Mouse (Mus musculus): Measurements from ENCODE around the gene Cnpy3. TPM values are rescaled to one million over a fixed set of nuclear protein-coding genes. Genes with fewer than 3 reads are reported as not detected.
A peak's percentile ranks its signal among the peaks of the same experiment; 100 is the strongest.

Gene Cnpy3
- polyA plus RNA-seq, 1 experiment from 2014 or later, result 62.6 TPM

GRCm38 (mm10) chr17:46750580-46750979 lies 1.4 kb downstream of the Cnpy3 start:
- peak overlapping the region; percentile 80 for H3K4me2 ChIP-seq (ENCODE audit: low read depth, low read length)
- WGBS, result 92% methylated on average over 4 of the region's 4 CpGs
- H3K9ac ChIP-seq (ENCODE audit: low read depth, low read length), result peak overlapping the region; percentile 78
- H3K4me1 ChIP-seq (ENCODE audit: control insufficient read depth, insufficient read depth, low read length), result peaks cover 9% of the 10 kb centered on the region; the same call in 1 of the 2 replicates
- peaks cover 9% of the 10 kb centered on the region; the same call in 1 of the 2 replicates for H3K36me3 ChIP-seq (ENCODE audit: control insufficient read depth, insufficient read depth, low read length)
- peak overlapping the region; percentile 77; the same call in 1 of the 2 replicates for H3K27ac ChIP-seq (replicated peaks; ENCODE audit: low read depth, low read length)
- no peak for DNase-seq (ENCODE audit: low spot score)
- no peaks in the 10 kb centered on the region for H3K27me3 ChIP-seq (replicated peaks; ENCODE audit: control insufficient read depth, insufficient read depth, low read length)
- no peak for ATAC-seq (ENCODE audit: low read depth)
- H3K9me3 ChIP-seq (ENCODE audit: control insufficient read depth, low read length), result no peaks in the 10 kb centered on the region
- peak overlapping the region; percentile 74 for H3K4me3 ChIP-seq (ENCODE audit: low read depth, low read length)

- no peaks in the 10 kb centered on the region for H3K9me3 ChIP-seq (ENCODE audit: control insufficient read depth, low read length)
- no peak overlapping the region for H3K9ac ChIP-seq (ENCODE audit: low read depth, low read length)
- ATAC-seq (ENCODE audit: low read depth) (no peak), DNase-seq (ENCODE audit: low spot score) (no peak)
- H3K4me1 ChIP-seq (ENCODE audit: control insufficient read depth, insufficient read depth, low read length), result peaks cover 9% of the 10 kb centered on the region; the same call in 1 of the 2 replicates
- H3K4me2 ChIP-seq (ENCODE audit: low read depth, low read length), result no peak overlapping the region
- no peak overlapping the region for H3K27ac ChIP-seq (replicated peaks; ENCODE audit: low read depth, low read length)
- H3K4me3 ChIP-seq (ENCODE audit: low read depth, low read length), result no peak overlapping the region
- WGBS, result 94% methylated on average over 5 of the region's 5 CpGs
- no peaks in the 10 kb centered on the region for H3K27me3 ChIP-seq (replicated peaks; ENCODE audit: control insufficient read depth, insufficient read depth, low read length)
- H3K36me3 ChIP-seq (ENCODE audit: control insufficient read depth, insufficient read depth, low read length), result peaks cover 11% of the 10 kb centered on the region
Measured at GRCm38 (mm10) chr17:46749282-46749681, 2.7 kb downstream of the Cnpy3 start.

- Histone ChIP-seq H3K27ac (replicated peaks; ENCODE audit: low read depth, low read length) (no peak overlapping the region), H3K9me3 (ENCODE audit: control insufficient read depth, low read length) (no peaks in the 10 kb centered on the region), H3K9ac (ENCODE audit: low read depth, low read length) (no peak overlapping the region), H3K4me1 (ENCODE audit: control insufficient read depth, insufficient read depth, low read length) (peaks cover 9% of the 10 kb centered on the region; the same call in 1 of the 2 replicates), H3K27me3 (replicated peaks; ENCODE audit: control insufficient read depth, insufficient read depth, low read length) (no peaks in the 10 kb centered on the region), H3K4me3 (ENCODE audit: low read depth, low read length) (no peak overlapping the region), H3K4me2 (ENCODE audit: low read depth, low read length) (no peak overlapping the region), H3K36me3 (ENCODE audit: control insufficient read depth, insufficient read depth, low read length) (peaks cover 24% of the 10 kb centered on the region)
- DNase-seq (ENCODE audit: low spot score) (no peak), ATAC-seq (ENCODE audit: low read depth) (no peak)
- 96% methylated on average over 2 of the region's 2 CpGs for WGBS
Measured at GRCm38 (mm10) chr17:46747806-46748205, 4.2 kb downstream of the Cnpy3 start.

- 83% methylated on average over 8 of the region's 8 CpGs for WGBS
Measured at GRCm38 (mm10) chr17:46747234-46747633, 4.8 kb downstream of the Cnpy3 start.

GRCm38 (mm10) chr17:46745506-46745905 lies 6.5 kb downstream of the Cnpy3 start:
- peaks cover 31% of the 10 kb centered on the region for H3K36me3 ChIP-seq (ENCODE audit: control insufficient read depth, insufficient read depth, low read length)
- no peaks in the 10 kb centered on the region for H3K9me3 ChIP-seq (ENCODE audit: control insufficient read depth, low read length)
- H3K27ac ChIP-seq (replicated peaks; ENCODE audit: low read depth, low read length), result no peak overlapping the region
- H3K4me1 ChIP-seq (ENCODE audit: control insufficient read depth, insufficient read depth, low read length), result no peaks in the 10 kb centered on the region
- no peak overlapping the region for H3K4me3 ChIP-seq (ENCODE audit: low read depth, low read length)
- ATAC-seq (ENCODE audit: low read depth), result no peak
- no peak overlapping the region for H3K9ac ChIP-seq (ENCODE audit: low read depth, low read length)
- no peaks in the 10 kb centered on the region for H3K27me3 ChIP-seq (replicated peaks; ENCODE audit: control insufficient read depth, insufficient read depth, low read length)
- no peak overlapping the region for H3K4me2 ChIP-seq (ENCODE audit: low read depth, low read length)
- no peak for DNase-seq (ENCODE audit: low spot score)
- 90% methylated on average over 2 of the region's 2 CpGs for WGBS

More at GRCm38 (mm10) chr17:46747234-46747633, 4.8 kb downstream of the Cnpy3 start:
- no peak overlapping the region for H3K27ac ChIP-seq (replicated peaks; ENCODE audit: low read depth, low read length)
- H3K36me3 ChIP-seq (ENCODE audit: control insufficient read depth, insufficient read depth, low read length), result peaks cover 30% of the 10 kb centered on the region
- ATAC-seq (ENCODE audit: low read depth), result no peak
- H3K9me3 ChIP-seq (ENCODE audit: control insufficient read depth, low read length), result no peaks in the 10 kb centered on the region
- no peak for DNase-seq (ENCODE audit: low spot score)
- H3K27me3 ChIP-seq (replicated peaks; ENCODE audit: control insufficient read depth, insufficient read depth, low read length), result no peaks in the 10 kb centered on the region
- H3K4me3 ChIP-seq (ENCODE audit: low read depth, low read length), result no peak overlapping the region
- peaks cover 5% of the 10 kb centered on the region; the same call in 1 of the 2 replicates for H3K4me1 ChIP-seq (ENCODE audit: control insufficient read depth, insufficient read depth, low read length)
- no peak overlapping the region for H3K9ac ChIP-seq (ENCODE audit: low read depth, low read length)
- no peak overlapping the region for H3K4me2 ChIP-seq (ENCODE audit: low read depth, low read length)

GRCm38 (mm10) chr17:46742986-46743385 lies 9.0 kb downstream of the Cnpy3 start:
- ATAC-seq (ENCODE audit: low read depth) (no peak), DNase-seq (ENCODE audit: low spot score) (no peak)
- no peaks in the 10 kb centered on the region for H3K4me1 ChIP-seq (ENCODE audit: control insufficient read depth, insufficient read depth, low read length)
- no peak overlapping the region for H3K4me2 ChIP-seq (ENCODE audit: low read depth, low read length)
- no peaks in the 10 kb centered on the region for H3K9me3 ChIP-seq (ENCODE audit: control insufficient read depth, low read length)
- H3K27me3 ChIP-seq (replicated peaks; ENCODE audit: control insufficient read depth, insufficient read depth, low read length), result no peaks in the 10 kb centered on the region
- no peak overlapping the region for H3K4me3 ChIP-seq (ENCODE audit: low read depth, low read length)
- 93% methylated on average over 9 of the region's 9 CpGs for WGBS
- no peak overlapping the region for H3K27ac ChIP-seq (replicated peaks; ENCODE audit: low read depth, low read length)
- H3K9ac ChIP-seq (ENCODE audit: low read depth, low read length), result no peak overlapping the region
- peaks cover 31% of the 10 kb centered on the region for H3K36me3 ChIP-seq (ENCODE audit: control insufficient read depth, insufficient read depth, low read length)

GRCm38 (mm10) chr17:46741305-46741704 lies 10.7 kb downstream of the Cnpy3 start:
- Histone ChIP-seq H3K27me3 (replicated peaks; ENCODE audit: control insufficient read depth, insufficient read depth, low read length) (no peaks in the 10 kb centered on the region), H3K4me3 (ENCODE audit: low read depth, low read length) (no peak overlapping the region), H3K27ac (replicated peaks; ENCODE audit: low read depth, low read length) (no peak overlapping the region), H3K4me1 (ENCODE audit: control insufficient read depth, insufficient read depth, low read length) (no peaks in the 10 kb centered on the region), H3K36me3 (ENCODE audit: control insufficient read depth, insufficient read depth, low read length) (peaks cover 39% of the 10 kb centered on the region), H3K9me3 (ENCODE audit: control insufficient read depth, low read length) (no peaks in the 10 kb centered on the region), H3K9ac (ENCODE audit: low read depth, low read length) (no peak overlapping the region), H3K4me2 (ENCODE audit: low read depth, low read length) (no peak overlapping the region)
- ATAC-seq (ENCODE audit: low read depth) (no peak), DNase-seq (ENCODE audit: low spot score) (no peak)
- WGBS, result 92% methylated on average over 6 of the region's 6 CpGs

- Histone ChIP-seq H3K36me3 (ENCODE audit: control insufficient read depth, insufficient read depth, low read length) (peaks cover 30% of the 10 kb centered on the region), H3K4me2 (ENCODE audit: low read depth, low read length) (no peak overlapping the region), H3K27me3 (replicated peaks; ENCODE audit: control insufficient read depth, insufficient read depth, low read length) (no peaks in the 10 kb centered on the region), H3K9ac (ENCODE audit: low read depth, low read length) (no peak overlapping the region), H3K27ac (replicated peaks; ENCODE audit: low read depth, low read length) (no peak overlapping the region), H3K9me3 (ENCODE audit: control insufficient read depth, low read length) (no peaks in the 10 kb centered on the region), H3K4me1 (ENCODE audit: control insufficient read depth, insufficient read depth, low read length) (no peaks in the 10 kb centered on the region), H3K4me3 (ENCODE audit: low read depth, low read length) (no peak overlapping the region)
- DNase-seq (ENCODE audit: low spot score), result no peak
- WGBS, result 78% methylated on average over 5 of the region's 10 CpGs
- no peak for ATAC-seq (ENCODE audit: low read depth)
Measured at GRCm38 (mm10) chr17:46736160-46736559, 15.9 kb downstream of the Cnpy3 start.

- ATAC-seq (ENCODE audit: low read depth), result no peak
- no peaks in the 10 kb centered on the region for H3K27me3 ChIP-seq (replicated peaks; ENCODE audit: control insufficient read depth, insufficient read depth, low read length)
- no peak for DNase-seq (ENCODE audit: low spot score)
- no peaks in the 10 kb centered on the region for H3K4me1 ChIP-seq (ENCODE audit: control insufficient read depth, insufficient read depth, low read length)
- H3K27ac ChIP-seq (replicated peaks; ENCODE audit: low read depth, low read length), result no peak overlapping the region
- H3K4me2 ChIP-seq (ENCODE audit: low read depth, low read length), result no peak overlapping the region
- H3K36me3 ChIP-seq (ENCODE audit: control insufficient read depth, insufficient read depth, low read length), result peaks cover 30% of the 10 kb centered on the region
- H3K4me3 ChIP-seq (ENCODE audit: low read depth, low read length), result no peak overlapping the region
- H3K9ac ChIP-seq (ENCODE audit: low read depth, low read length), result no peak overlapping the region
- H3K9me3 ChIP-seq (ENCODE audit: control insufficient read depth, low read length), result no peaks in the 10 kb centered on the region
- 86% methylated on average over 7 of the region's 7 CpGs for WGBS
Measured at GRCm38 (mm10) chr17:46735287-46735686, 16.7 kb downstream of the Cnpy3 start.
